Mouse (Mus musculus): ENCODE results near the gene Klk1b16. TPM values are rescaled to one million over a fixed set of nuclear protein-coding genes. Genes with fewer than 3 reads are reported as not detected.
"Not testable (repeated sequence)": the region's sequence is repeated elsewhere in the genome, so short reads cannot be mapped to it uniquely, and the experiment has no call there.

The Klk1b16 gene
- not detected for total RNA-seq (2021)

DNA sequence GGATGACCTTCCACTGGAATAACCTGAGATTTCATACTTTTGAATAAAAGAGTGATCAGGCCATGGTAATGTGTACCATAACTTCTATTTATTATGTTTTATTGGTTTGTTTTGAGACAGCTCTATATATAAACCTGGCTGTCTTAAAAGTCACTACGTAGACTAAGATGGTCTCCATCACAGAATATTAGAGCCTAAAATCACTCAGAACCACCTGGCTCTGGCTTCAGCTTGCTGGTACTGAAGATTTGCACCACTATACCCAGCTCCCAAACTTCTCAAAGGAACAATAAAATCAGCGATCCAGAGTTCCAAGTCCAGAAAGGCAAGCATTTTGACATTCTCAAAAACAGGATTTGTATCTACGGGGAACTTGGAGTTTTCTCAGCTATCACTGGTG is at the start of gene Klk1b16:
Gene Klk1b16, plus strand, starts transcription at position 301 of the 400 bp plus-strand sequence.
- DNase-seq: no peak

DNA sequence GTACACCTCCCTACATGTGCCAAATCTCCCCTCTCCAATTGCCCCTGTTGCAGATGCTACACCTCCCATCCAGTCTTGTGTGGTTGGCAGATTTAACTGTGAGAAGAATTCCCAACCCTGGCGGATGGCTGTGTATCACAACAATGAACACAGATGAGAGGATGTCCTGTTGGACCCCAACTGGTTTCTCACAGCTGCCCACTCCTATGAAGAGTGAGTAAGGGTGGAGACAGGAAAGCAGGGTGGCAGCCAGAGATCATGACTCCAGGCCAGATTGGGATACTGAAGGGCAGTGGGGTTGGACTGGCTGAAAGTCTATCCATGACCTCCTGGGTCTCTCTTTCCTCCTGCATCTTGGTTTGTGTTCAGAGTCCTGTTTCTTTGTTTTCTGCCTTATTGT is 40.5 kb upstream of the Klk1b16 start:
- no peak for DNase-seq

DNA sequence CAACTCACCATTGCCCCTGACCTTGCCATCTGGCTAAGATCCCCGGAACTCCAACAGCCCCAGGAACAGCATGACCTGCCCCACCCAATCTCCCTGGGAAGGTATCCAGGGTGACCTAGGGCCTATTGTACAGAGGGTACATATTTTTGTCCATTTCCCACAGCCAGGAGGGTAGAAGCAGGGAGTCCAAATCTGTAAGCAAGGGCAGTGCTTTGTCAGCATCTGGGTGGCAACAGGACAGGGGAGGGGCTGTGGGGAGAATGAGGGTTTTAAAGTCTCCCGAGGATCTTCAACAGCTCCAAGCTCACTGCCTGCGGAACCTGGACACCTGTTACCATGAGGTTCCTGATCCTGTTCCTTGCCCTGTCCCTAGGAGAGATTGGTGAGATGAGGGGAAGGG is 34.5 kb upstream of the Klk1b16 start, which contains the start of gene Klk1b21:
Gene Klk1b21, plus strand, starts transcription at position 301 of the 400 bp plus-strand sequence.
- DNase-seq: not testable (repeated sequence)

DNA sequence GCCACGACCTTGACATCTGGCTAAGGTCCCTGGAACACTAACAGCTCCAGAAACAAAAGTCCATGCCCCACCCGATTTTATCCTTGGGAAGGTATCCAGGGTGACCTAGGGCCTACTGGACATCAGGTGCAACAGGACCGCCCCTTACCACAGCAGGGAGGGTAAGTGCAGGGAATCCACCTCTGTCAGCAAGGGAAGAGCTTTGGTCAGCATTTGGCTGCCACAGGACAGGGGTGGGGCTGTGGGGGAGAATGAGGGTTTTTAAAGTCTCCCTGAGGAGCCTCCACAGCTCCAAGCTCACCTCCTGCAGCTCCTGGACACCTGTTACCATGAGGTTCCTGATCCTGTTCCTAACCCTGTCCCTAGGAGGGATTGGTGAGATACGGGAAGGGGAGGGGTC is 24.2 kb upstream of the Klk1b16 start, which contains the start of gene Klk1b22:
Gene Klk1b22, plus strand, starts transcription at position 301 of the 400 bp plus-strand sequence.
- no peak for DNase-seq

DNA sequence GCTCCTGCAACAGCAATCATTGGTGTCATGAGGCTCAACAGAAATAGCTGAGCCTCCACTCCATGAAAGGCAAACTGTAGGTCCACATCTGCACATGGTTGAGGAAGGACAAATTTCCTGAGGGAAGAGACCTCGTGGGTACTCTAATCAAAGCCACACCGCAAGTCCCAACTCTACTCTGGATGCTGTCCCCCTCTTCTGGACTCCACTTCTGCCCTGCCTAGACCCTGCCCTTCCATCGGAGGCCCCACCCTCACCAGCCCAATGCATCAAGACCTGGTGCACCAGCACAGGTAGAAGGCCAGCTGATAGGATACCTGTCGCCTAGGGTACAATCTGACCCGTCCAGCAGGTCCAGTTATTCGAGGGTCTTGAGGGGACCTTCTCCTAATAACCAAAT is 13.1 kb upstream of the Klk1b16 start:
- DNase-seq: no peak

DNA sequence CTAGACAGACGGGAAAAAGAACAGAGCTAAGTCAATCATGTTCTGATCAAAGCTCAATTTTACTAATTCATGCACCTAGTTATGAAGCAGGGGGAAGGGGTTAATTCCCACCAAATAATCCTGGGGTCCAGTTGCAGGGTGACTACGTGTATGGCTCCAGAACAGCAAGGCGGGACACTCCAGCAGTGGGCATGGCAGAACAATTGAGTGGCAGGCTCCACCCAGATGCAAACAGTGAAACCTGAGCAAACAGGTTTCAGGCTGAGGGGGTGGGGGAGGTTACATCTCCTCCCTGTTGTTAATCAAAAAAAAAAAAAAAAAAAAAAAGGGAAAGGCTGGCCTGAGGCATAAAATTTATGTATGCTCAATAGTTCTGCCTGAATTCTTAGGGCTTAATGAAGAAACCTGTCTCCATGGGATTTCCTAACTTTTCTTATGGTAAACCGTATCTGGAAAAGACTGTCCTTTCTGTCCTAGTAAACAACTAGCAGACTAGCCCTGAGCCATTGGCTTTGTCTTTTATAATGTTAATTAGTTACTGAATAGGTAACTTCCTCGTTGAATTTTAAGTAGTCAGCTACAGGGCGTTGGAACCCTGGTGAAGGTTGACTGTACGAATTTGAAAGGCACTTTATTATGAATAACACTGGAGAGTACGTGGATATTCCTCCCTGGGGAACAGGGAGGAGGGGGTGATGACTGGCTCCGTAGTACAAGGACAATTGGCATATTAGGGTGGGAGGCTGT is 42.9 kb downstream of the Klk1b16 start:
- no peak for DNase-seq

DNA sequence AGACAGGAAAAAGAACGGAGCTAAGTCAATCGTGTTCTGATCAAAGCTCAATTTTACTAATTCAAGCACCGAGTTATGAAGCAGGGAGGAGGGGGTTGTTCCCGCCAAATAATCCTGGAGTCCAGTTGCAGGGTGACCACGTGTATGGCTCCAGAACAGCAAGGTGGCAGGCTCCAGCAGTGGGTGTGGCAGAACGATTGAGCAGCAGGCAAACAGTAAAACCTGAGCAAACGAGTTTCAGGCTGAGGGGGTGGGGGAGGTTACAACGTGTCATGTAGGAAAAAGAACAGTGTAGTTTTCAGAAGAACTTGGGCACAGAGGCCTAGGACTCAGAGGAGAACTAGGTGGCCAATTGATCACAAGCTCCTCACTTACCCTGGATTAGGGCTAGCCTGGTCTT is 49.9 kb downstream of the Klk1b16 start:
- DNase-seq: not testable (repeated sequence)

DNA sequence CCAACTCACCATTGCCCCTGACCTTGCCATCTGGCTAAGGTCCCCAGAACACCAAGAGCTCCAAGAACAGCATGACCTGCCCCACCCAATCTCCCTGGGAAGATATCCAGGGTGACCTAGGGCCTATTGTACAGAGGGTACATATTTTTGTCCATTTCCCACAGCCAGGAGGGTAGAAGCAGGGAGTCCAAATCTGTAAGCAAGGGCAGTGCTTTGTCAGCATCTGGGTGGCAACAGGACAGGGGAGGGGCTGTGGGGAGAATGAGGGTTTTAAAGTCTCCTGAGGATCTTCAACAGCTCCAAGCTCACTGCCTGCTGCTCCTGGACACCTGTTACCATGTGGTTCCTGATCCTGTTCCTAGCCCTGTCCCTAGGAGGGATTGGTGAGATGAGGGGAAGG is 51.4 kb downstream of the Klk1b16 start, which contains the start of gene Klk1b24:
Gene Klk1b24, plus strand, starts transcription at position 301 of the 400 bp plus-strand sequence.
- not testable (repeated sequence) for DNase-seq

Other genes starting within 250 kb of the Klk1b16 start
- not detected for gene Klk15, start 203.0 kb upstream of the Klk1b16 start, total RNA-seq (2021)
- not detected for gene Klk1b8, start 186.1 kb upstream of the Klk1b16 start, total RNA-seq (2021)
- not detected for gene Klk1b1, start 170.0 kb upstream of the Klk1b16 start, total RNA-seq (2021)
- not detected for gene Klk1b9, start 160.7 kb upstream of the Klk1b16 start, total RNA-seq (2021)
- gene Klk1b11, start 140.9 kb upstream of the Klk1b16 start, total RNA-seq (2021): not detected
- not detected for gene Klk1b26, start 124.6 kb upstream of the Klk1b16 start, total RNA-seq (2021)
- not detected for gene Klk1b27, start 84.5 kb upstream of the Klk1b16 start, total RNA-seq (2021)
- not detected for gene Klk1b21, start 34.4 kb upstream of the Klk1b16 start, total RNA-seq (2021)
- gene Klk1b22, start 24.1 kb upstream of the Klk1b16 start, total RNA-seq (2021): not detected
- gene Klk1b24, start 51.5 kb downstream of the Klk1b16 start, total RNA-seq (2021): not detected
- not detected for gene Klk1b3, start 61.4 kb downstream of the Klk1b16 start, total RNA-seq (2021)
- not detected for gene Klk1b4, start 70.7 kb downstream of the Klk1b16 start, total RNA-seq (2021)
- gene Klk1b5, start 79.2 kb downstream of the Klk1b16 start, total RNA-seq (2021): not detected
- not detected for gene Klk1, start 88.6 kb downstream of the Klk1b16 start, total RNA-seq (2021)
- not detected for gene Gm36864, start 99.4 kb downstream of the Klk1b16 start, total RNA-seq (2021)
- 1 to 10 TPM in 1 of 2 experiments, under 1 TPM in 1; 0.99 to 1.2 TPM for gene 1700028J19Rik, start 109.9 kb downstream of the Klk1b16 start, total RNA-seq (2021)
- gene 2410002F23Rik, start 110.0 kb downstream of the Klk1b16 start, total RNA-seq (2021): 10 to 100 TPM; 82.0 to 92.1 TPM
- not detected for gene Acp4, start 120.6 kb downstream of the Klk1b16 start, total RNA-seq (2021)
- gene Gm15517, start 124.7 kb downstream of the Klk1b16 start, total RNA-seq (2021): not detected
- gene Clec11a, start 170.1 kb downstream of the Klk1b16 start, total RNA-seq (2021): 1 to 10 TPM; 2.9 to 3.8 TPM
- gene Shank1, start 173.5 kb downstream of the Klk1b16 start, total RNA-seq (2021): 100 to 1,000 TPM; 588 to 654 TPM
- gene Syt3, start 247.3 kb downstream of the Klk1b16 start, total RNA-seq (2021): 10 to 100 TPM; 84.8 to 92.0 TPM
- gene 1700008O03Rik, start 249.1 kb downstream of the Klk1b16 start, total RNA-seq (2021): 1 to 10 TPM; 3.1 to 3.4 TPM